Mouse (Mus musculus) NIH3T3 (cell line): Measurements from ENCODE around the gene Gm44965.

ENCODE experiments used
- DNase-seq: peaks from one replicate; pipeline ENCODE4 v3.0.0-alpha.2; 2012; ENCODE audit warnings: low read depth

Gm44965 gene

GRCm38 (mm10) chr6:48626464-48626863, 32.7 kb downstream of the Gm44965 start, which contains the start of gene AI854703:
AI854703 (plus strand) TSS chr6:48626764.
- no peak for DNase-seq

- DNase-seq, result no peak
Observed at GRCm38 (mm10) chr6:48626984-48627383, 33.2 kb downstream of the Gm44965 start.

- DNase-seq, result no peak
Observed at GRCm38 (mm10) chr6:48627511-48627924, 33.8 kb downstream of the Gm44965 start.

GRCm38 (mm10) chr6:48628377-48628776, 34.6 kb downstream of the Gm44965 start:
- no peak for DNase-seq

GRCm38 (mm10) chr6:48628808-48629660, 35.3 kb downstream of the Gm44965 start:
- DNase-seq, result no peak

GRCm38 (mm10) chr6:48629661-48630034, 35.9 kb downstream of the Gm44965 start:
- DNase-seq, result no peak

GRCm38 (mm10) chr6:48630831-48631230, 37.1 kb downstream of the Gm44965 start:
- no peak for DNase-seq

GRCm38 (mm10) chr6:48635105-48635504, 41.4 kb downstream of the Gm44965 start:
- DNase-seq, result no peak

- DNase-seq, result no peak
Observed at GRCm38 (mm10) chr6:48636515-48636914, 42.8 kb downstream of the Gm44965 start.

- no peak for DNase-seq
Observed at GRCm38 (mm10) chr6:48637811-48638500, 44.2 kb downstream of the Gm44965 start.

GRCm38 (mm10) chr6:48638553-48638952, 44.8 kb downstream of the Gm44965 start:
- DNase-seq, result no peak

- no peak for DNase-seq
Observed at GRCm38 (mm10) chr6:48641391-48641790, 47.6 kb downstream of the Gm44965 start.

GRCm38 (mm10) chr6:48642764-48643292, 49.1 kb downstream of the Gm44965 start:
- DNase-seq, result peak; percentile 90

- DNase-seq, result peak; percentile 82
Observed at GRCm38 (mm10) chr6:48645660-48646308, 52.0 kb downstream of the Gm44965 start.

- DNase-seq, result no peak
Observed at GRCm38 (mm10) chr6:48646309-48646690, 52.6 kb downstream of the Gm44965 start.

- no peak for DNase-seq
Observed at GRCm38 (mm10) chr6:48646995-48647394, 53.3 kb downstream of the Gm44965 start, which contains the start of gene Gimap8. Gimap8 (plus strand) TSS chr6:48647234.

- no peak for DNase-seq
Observed at GRCm38 (mm10) chr6:48647611-48648010, 53.9 kb downstream of the Gm44965 start.

- no peak for DNase-seq
Observed at GRCm38 (mm10) chr6:48648779-48649178, 55.0 kb downstream of the Gm44965 start.

GRCm38 (mm10) chr6:48650041-48650440, 56.3 kb downstream of the Gm44965 start:
- DNase-seq, result no peak

- DNase-seq, result no peak
Observed at GRCm38 (mm10) chr6:48658721-48659120, 65.0 kb downstream of the Gm44965 start.

GRCm38 (mm10) chr6:48664750-48665149, 71.0 kb downstream of the Gm44965 start:
- no peak for DNase-seq

- DNase-seq, result no peak
Observed at GRCm38 (mm10) chr6:48665471-48665870, 71.7 kb downstream of the Gm44965 start.
